Comparison of ENCODE assay signal across 19 mouse cellular contexts in the genomic region with DNA sequence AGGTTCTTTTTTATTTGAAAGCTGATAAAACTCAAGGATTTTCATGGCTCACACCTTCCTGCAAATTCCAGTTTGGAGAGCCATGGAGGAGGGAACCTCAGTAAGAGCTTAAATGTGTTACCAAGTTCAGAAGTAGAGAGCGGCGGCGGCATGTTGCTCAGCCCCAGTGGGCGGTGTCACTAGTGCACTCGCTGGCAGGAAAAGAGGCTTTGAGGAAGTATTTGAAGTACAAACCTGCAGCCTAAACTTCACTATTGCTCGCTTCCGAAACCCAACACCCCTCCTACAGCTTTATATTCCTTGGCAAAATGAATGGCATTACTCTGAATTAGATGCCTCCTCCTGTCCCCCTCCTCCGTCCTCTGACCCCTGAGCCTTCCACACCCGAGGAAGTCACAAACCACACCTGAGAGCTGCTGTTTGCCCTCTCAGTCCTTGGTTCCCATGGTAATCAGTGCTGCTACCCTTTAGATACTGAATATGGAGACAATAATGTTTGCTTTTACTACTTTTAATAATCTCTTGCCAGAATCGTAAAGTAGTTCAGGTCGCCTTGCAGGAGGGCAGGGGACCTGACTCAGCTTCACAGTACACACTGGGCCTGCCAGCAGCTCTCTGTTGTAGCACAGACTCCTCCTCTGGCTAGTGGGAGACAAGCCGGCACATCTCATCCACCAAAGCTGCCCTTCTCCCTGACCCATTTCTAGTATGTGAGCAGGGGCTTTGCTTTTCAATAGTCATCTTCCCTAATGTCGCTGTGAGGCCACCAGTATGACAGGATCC.
A peak's percentile ranks its signal among the peaks of the same experiment; 100 is the strongest.
DNase-seq lines count a peak whose midpoint lies in the region; ATAC-seq lines count a peak whose summit lies in the region.
"Had no signal": no experiment of that assay in that cellular context is flagged by ENCODE, and none has a peak within 500 bp of the region (broad histone marks: within the 10 kb centered on the region; RNA-seq: fewer than 3 reads in every experiment).

No protein-coding gene starts in this region.

- ATAC-seq in lung, embryonic 15.5 days (ENCODE audit: borderline replicate concordance, extremely low read depth, low FRiP score, low TSS enrichment): peak; percentile 50; the same call in 1 of the 2 replicates
- peak; percentile 86 for ATAC-seq in intestine, embryonic 15.5 days
- ATAC-seq: liver, postnatal 0 days; midbrain, embryonic 13.5 days had no signal

- H3K27me3 ChIP-seq in lung, embryonic 15.5 days: no peaks in the 10 kb centered on the region
- no peaks in the 10 kb centered on the region for H3K27me3 ChIP-seq in intestine, embryonic 15.5 days (replicated peaks)
- H3K27me3 ChIP-seq: forebrain, embryonic 12.5 days; kidney, embryonic 15.5 days; midbrain, embryonic 13.5 days had no signal

- no peak overlapping the region for H3K4me3 ChIP-seq in lung, embryonic 15.5 days
- H3K4me3 ChIP-seq in intestine, embryonic 15.5 days (replicated peaks): no peak overlapping the region
- H3K4me3 ChIP-seq: forebrain, embryonic 12.5 days; kidney, embryonic 15.5 days; midbrain, embryonic 13.5 days; myocyte had no signal

- peaks cover 15% of the 10 kb centered on the region for H3K4me1 ChIP-seq in lung, embryonic 15.5 days
- H3K4me1 ChIP-seq in intestine, embryonic 15.5 days (replicated peaks): peaks cover 13% of the 10 kb centered on the region; the same call in 1 of the 2 replicates
- H3K4me1 ChIP-seq: kidney, embryonic 15.5 days had no signal

- no peak for DNase-seq in lung, postnatal 10 days
- peak; percentile 25 for DNase-seq in ZHBTc4 (ENCODE audit: low read depth, low spot score)
- DNase-seq in naive thymus-derived CD4-positive, alpha-beta T cell, adult 2 months (ENCODE audit: low read depth): peak; percentile 73
- no peak for DNase-seq in kidney, postnatal 4 days
- no peak for DNase-seq in layer of hippocampus, adult 11-12 months (ENCODE audit: low spot score)
- no peak for DNase-seq in yolk sac, embryonic 10.5 days (ENCODE audit: low spot score)
- DNase-seq: adrenal gland, postnatal 14 days; B cell, adult 2 months; cerebellum, adult 9-10 months; heart, adult 18-20 months; liver, postnatal 0 days had no signal

- no peak overlapping the region for H3K9ac ChIP-seq in lung, embryonic 15.5 days
- H3K9ac ChIP-seq in intestine, embryonic 15.5 days: no peak overlapping the region
- H3K9ac ChIP-seq: forebrain, embryonic 12.5 days; hindbrain, embryonic 14.5 days; kidney, embryonic 15.5 days; liver, postnatal 0 days; midbrain, embryonic 13.5 days had no signal

- 60% methylated on average over 13 of the region's 13 CpGs for WGBS in lung, embryonic 15.5 days
- 70% methylated on average over 13 of the region's 13 CpGs for WGBS in intestine, embryonic 15.5 days

- no peaks in the 10 kb centered on the region for H3K9me3 ChIP-seq in lung, embryonic 15.5 days
- H3K9me3 ChIP-seq in intestine, embryonic 15.5 days: no peaks in the 10 kb centered on the region
- H3K9me3 ChIP-seq: forebrain, embryonic 12.5 days; G1E; kidney, embryonic 15.5 days; midbrain, embryonic 13.5 days had no signal

- no peak overlapping the region; the same call in 1 of the 2 replicates for H3K4me2 ChIP-seq in lung, embryonic 15.5 days
- peak overlapping the region; percentile 18; the same call in 1 of the 2 replicates for H3K4me2 ChIP-seq in intestine, embryonic 15.5 days (replicated peaks)
- H3K4me2 ChIP-seq: forebrain, embryonic 12.5 days; hindbrain, embryonic 14.5 days; kidney, embryonic 15.5 days; midbrain, embryonic 13.5 days had no signal

- H3K27ac ChIP-seq in lung, embryonic 15.5 days: peak overlapping the region; percentile 66
- no peak overlapping the region for H3K27ac ChIP-seq in intestine, embryonic 15.5 days
- H3K27ac ChIP-seq: forebrain, embryonic 12.5 days; hindbrain, embryonic 14.5 days; kidney, embryonic 15.5 days; midbrain, embryonic 13.5 days had no signal

- H3K36me3 ChIP-seq in lung, embryonic 15.5 days: peaks cover 47% of the 10 kb centered on the region
- 0 out of 2 replicates have a peak, but pooled peaks cover 9% of the 10 kb centered on the region for H3K36me3 ChIP-seq in intestine, embryonic 15.5 days

Comparison
In these comparisons a context has a peak if more than half of its experiments do, and no peak if none do; other contexts are left out.
1. DNase-seq: peak in ZHBTc4 (single experiment) and naive thymus-derived CD4-positive, alpha-beta T cell, adult 2 months (single experiment); none in lung, postnatal 10 days (single experiment), kidney, postnatal 4 days (0 of 2), layer of hippocampus, adult 11-12 months (single experiment) and yolk sac, embryonic 10.5 days (single experiment).